Mouse (Mus musculus) intestine, embryonic 14.5 days (tissue): Measurements from ENCODE around the gene Slitrk1. TPM values are rescaled to one million over a fixed set of nuclear protein-coding genes. Genes with fewer than 3 reads are reported as not detected.

Experiments
- ATAC-seq: fragments of 200-750 bp; cut with Nextera tagmentation; replicated peaks from 2 replicates; pipeline ENCODE4 v1.8.0; 2017; ENCODE audit warnings: low read depth, moderate number of reproducible peaks, moderate TSS enrichment, moderate library complexity; ENCODE audit not compliant: low FRiP score, low TSS enrichment
- DNase-seq: peaks from one replicate; pipeline ENCODE4 v3.0.0-alpha.2; 2018; ENCODE audit warnings: low spot score
- H3K27ac ChIP-seq: fragments of 300-500 bp; sonication (generic); 2 replicates; pipeline ENCODE4 v1.5.1; 2014; ENCODE audit warnings: low read depth, mild to moderate bottlenecking, control low read depth
- H3K27me3 ChIP-seq: fragments of 300-500 bp; sonication (generic); replicated peaks from 2 replicates; pipeline ENCODE4 v1.6.1; 2014; ENCODE audit warnings: low read length, control low read depth; ENCODE audit not compliant: control insufficient read depth, insufficient read depth
- H3K36me3 ChIP-seq: fragments of 300-500 bp; sonication (generic); 2 replicates; pipeline ENCODE4 v1.6.1; 2014; ENCODE audit warnings: low read length, control low read depth; ENCODE audit not compliant: control insufficient read depth, insufficient read depth
- H3K4me1 ChIP-seq: fragments of 300-500 bp; sonication (generic); replicated peaks from 2 replicates; pipeline ENCODE4 v1.6.1; 2014; ENCODE audit warnings: low read length, control low read depth, mixed read lengths; ENCODE audit not compliant: control insufficient read depth, insufficient read depth
- H3K4me2 ChIP-seq: fragments of 300-500 bp; sonication (generic); 2 replicates; pipeline ENCODE4 v1.6.1; 2014; ENCODE audit warnings: low read length
- H3K4me3 ChIP-seq: fragments of 300-500 bp; sonication (generic); 2 replicates; pipeline ENCODE4 v1.5.1; 2014; ENCODE audit warnings: low read depth, low read length, control low read depth, mixed read lengths
- H3K9ac ChIP-seq: fragments of 300-500 bp; sonication (generic); 2 replicates; pipeline ENCODE4 v1.6.1; 2014; ENCODE audit warnings: mild to moderate bottlenecking, low read length
- H3K9me3 ChIP-seq: fragments of 300-500 bp; sonication (generic); 2 replicates; pipeline ENCODE4 v1.6.1; 2016; ENCODE audit warnings: low read length, control low read depth; ENCODE audit not compliant: control insufficient read depth
- WGBS: fragments of 180-500 bp; shearing (Covaris S2); extraction: QIAGEN DNeasy Blood & Tissue Kit; methylation state at CpG from one replicate; pipeline ENCODE4 v1.1.7; 2014; 5-methylcytosine and 5-hydroxymethylcytosine counted together
- polyA plus RNA-seq: library from polyadenylated mRNA; unstranded; fragments of >200 nt; fragmentation: Nextera tagmentation; extraction: Ambion mirVana; gene quantifications from 2 replicates; pipeline ENCODE4 v1.2.1, GENCODE M21; 2014

Slitrk1 gene
- polyA plus RNA-seq, 1 experiment from 2014 or later, result 1.4 TPM

- no peak for DNase-seq
Measured at GRCm38 (mm10) chr14:108909336-108909953, 4.5 kb downstream of the Slitrk1 start.

GRCm38 (mm10) chr14:108898601-108899000, 15.4 kb downstream of the Slitrk1 start:
- H3K27ac ChIP-seq, result no peak overlapping the region
- no peaks in the 10 kb centered on the region for H3K9me3 ChIP-seq
- H3K36me3 ChIP-seq, result no peaks in the 10 kb centered on the region
- 85% methylated on average over 7 of the region's 7 CpGs for WGBS
- no peak overlapping the region for H3K9ac ChIP-seq
- no peak for DNase-seq
- ATAC-seq, result no peak
- no peak overlapping the region for H3K4me2 ChIP-seq
- no peak overlapping the region for H3K4me3 ChIP-seq
- no peaks in the 10 kb centered on the region for H3K4me1 ChIP-seq
- no peaks in the 10 kb centered on the region for H3K27me3 ChIP-seq

More at GRCm38 (mm10) chr14:108909336-108909953, 4.5 kb downstream of the Slitrk1 start:
- 21% methylated on average over 6 of the region's 6 CpGs for WGBS
- Histone ChIP-seq H3K27ac (no peak overlapping the region), H3K27me3 (peaks cover 39% of the 10 kb centered on the region), H3K9ac (no peak overlapping the region), H3K4me3 (no peak overlapping the region), H3K4me1 (peaks cover 6% of the 10 kb centered on the region; the same call in 1 of the 2 replicates), H3K4me2 (no peak overlapping the region), H3K9me3 (no peaks in the 10 kb centered on the region), H3K36me3 (no peaks in the 10 kb centered on the region)
- ATAC-seq, result peak; percentile 69

GRCm38 (mm10) chr14:108895456-108895855, 18.5 kb downstream of the Slitrk1 start:
- Histone ChIP-seq H3K9me3 (no peaks in the 10 kb centered on the region), H3K9ac (no peak overlapping the region), H3K27me3 (no peaks in the 10 kb centered on the region), H3K4me3 (no peak overlapping the region), H3K27ac (no peak overlapping the region), H3K4me2 (no peak overlapping the region), H3K36me3 (no peaks in the 10 kb centered on the region), H3K4me1 (no peaks in the 10 kb centered on the region)
- DNase-seq (no peak), ATAC-seq (no peak)
- WGBS, result 47% methylated on average over 2 of the region's 2 CpGs

DNA sequence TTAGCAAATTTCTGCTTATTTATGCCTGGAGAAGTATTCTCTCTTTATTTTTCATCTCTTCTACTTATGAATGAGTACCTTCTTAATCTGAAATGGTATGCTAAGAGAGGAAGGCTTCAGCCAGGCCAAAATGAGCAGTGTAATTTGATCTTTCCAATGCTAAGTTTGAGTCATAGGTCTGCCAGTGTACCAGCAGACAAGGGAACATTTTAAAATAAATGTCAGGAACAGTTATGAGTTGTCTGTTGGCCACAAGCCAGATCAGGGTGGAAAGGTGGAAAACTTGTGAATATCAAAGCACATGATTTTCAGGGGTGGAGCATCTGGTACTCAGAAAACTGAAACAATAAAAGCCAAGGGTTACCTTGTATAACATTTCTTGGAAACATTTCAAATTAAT, 46.1 kb downstream of the Slitrk1 start:
- no peaks in the 10 kb centered on the region for H3K36me3 ChIP-seq
- no peak overlapping the region for H3K9ac ChIP-seq
- H3K27me3 ChIP-seq, result no peaks in the 10 kb centered on the region
- H3K27ac ChIP-seq, result no peak overlapping the region
- ATAC-seq, result no peak
- no peaks in the 10 kb centered on the region for H3K9me3 ChIP-seq
- no peak overlapping the region for H3K4me2 ChIP-seq
- no peaks in the 10 kb centered on the region for H3K4me1 ChIP-seq
- no peak overlapping the region for H3K4me3 ChIP-seq
- DNase-seq, result no peak

- H3K4me3 ChIP-seq, result no peak overlapping the region
Measured at GRCm38 (mm10) chr14:108864631-108865030, 49.3 kb downstream of the Slitrk1 start.

GRCm38 (mm10) chr14:108859310-108859709, 54.6 kb downstream of the Slitrk1 start:
- Histone ChIP-seq H3K9me3 (no peaks in the 10 kb centered on the region), H3K27ac (no peak overlapping the region), H3K9ac (no peak overlapping the region), H3K36me3 (no peaks in the 10 kb centered on the region), H3K4me2 (no peak overlapping the region), H3K4me1 (no peaks in the 10 kb centered on the region), H3K4me3 (no peak overlapping the region), H3K27me3 (no peaks in the 10 kb centered on the region)
- no peak for ATAC-seq
- 71% methylated on average over 1 of the region's 1 CpGs for WGBS
- DNase-seq, result no peak

More at GRCm38 (mm10) chr14:108864631-108865030, 49.3 kb downstream of the Slitrk1 start:
- Histone ChIP-seq H3K27me3 (no peaks in the 10 kb centered on the region), H3K9me3 (no peaks in the 10 kb centered on the region), H3K9ac (no peak overlapping the region), H3K4me1 (no peaks in the 10 kb centered on the region), H3K4me2 (no peak overlapping the region), H3K27ac (no peak overlapping the region), H3K36me3 (no peaks in the 10 kb centered on the region)
- no peak for ATAC-seq
- DNase-seq, result no peak
